Mouse (Mus musculus): ENCODE data around the gene Adcy4. TPM values are rescaled to one million over a fixed set of nuclear protein-coding genes. Genes with fewer than 3 reads are reported as not detected.

Gene Adcy4
- polyA plus RNA-seq, 1 experiment, result 0.38 TPM

DNA sequence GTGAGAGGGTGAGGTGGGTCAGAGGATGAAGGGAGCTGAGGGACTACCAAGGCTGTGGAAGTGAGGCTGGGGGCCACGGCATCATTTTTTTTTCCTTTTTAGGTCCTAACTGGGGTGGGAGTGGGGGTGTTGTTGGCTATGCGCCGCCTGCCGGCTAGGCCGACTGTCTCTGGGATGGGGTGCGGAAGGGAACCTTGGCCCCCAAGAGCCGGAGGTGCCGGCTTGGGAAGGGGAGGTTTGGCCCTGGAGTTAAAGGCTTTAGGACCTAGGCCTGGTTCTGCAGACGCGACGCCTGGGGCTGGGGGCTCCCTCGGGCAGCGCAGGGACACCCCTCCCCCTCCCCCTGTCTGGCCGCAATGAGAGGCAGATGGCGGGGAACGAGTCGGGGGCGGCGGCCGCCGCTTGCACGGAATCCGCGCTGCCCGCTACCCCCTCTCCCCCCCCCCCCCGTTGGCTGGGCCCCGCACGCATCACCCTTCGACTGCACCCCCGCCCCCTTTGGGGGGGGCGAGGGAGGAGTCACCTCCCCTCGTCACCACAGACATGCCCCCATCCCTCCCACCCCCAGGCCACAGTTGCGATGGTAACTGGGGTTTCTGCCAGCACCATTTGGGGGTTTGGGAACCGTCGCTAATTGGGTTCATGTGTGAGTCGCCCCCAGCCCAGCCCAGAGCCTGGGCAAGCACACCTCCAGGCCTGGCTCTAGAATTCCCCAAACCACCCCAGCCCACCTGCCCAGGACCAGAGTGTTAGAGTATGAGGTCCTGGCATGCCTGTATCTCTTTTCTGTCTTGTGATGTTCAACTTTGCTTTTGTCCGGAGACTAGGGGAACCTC, 41.5 kb upstream of the Adcy4 start:
- H3K36me3 ChIP-seq (ENCODE audit: control insufficient read depth, insufficient read depth, low read length), result no peaks in the 10 kb centered on the region
- peaks cover 5% of the 10 kb centered on the region for H3K27me3 ChIP-seq (ENCODE audit: control insufficient read depth, insufficient read depth, low read length)
- TF ChIP-seq POLR2A (IDR thresholded peaks at IDR 0.05; ENCODE audit: control insufficient read depth, low read depth, low read length) (no peak), CTCF (IDR thresholded peaks at IDR 0.05; ENCODE audit: control insufficient read depth, insufficient read depth, insufficient replicate concordance, low read depth, low read length) (no peak)
- peaks cover 35% of the 10 kb centered on the region for H3K4me1 ChIP-seq (ENCODE audit: control insufficient read depth, insufficient read depth, low read length)
- no peak overlapping the region for H3K27ac ChIP-seq (ENCODE audit: control insufficient read depth, insufficient read depth, low read depth, low read length)
- H3K4me3 ChIP-seq (ENCODE audit: control insufficient read depth, low read depth, low read length), result peak overlapping the region; percentile 64

DNA sequence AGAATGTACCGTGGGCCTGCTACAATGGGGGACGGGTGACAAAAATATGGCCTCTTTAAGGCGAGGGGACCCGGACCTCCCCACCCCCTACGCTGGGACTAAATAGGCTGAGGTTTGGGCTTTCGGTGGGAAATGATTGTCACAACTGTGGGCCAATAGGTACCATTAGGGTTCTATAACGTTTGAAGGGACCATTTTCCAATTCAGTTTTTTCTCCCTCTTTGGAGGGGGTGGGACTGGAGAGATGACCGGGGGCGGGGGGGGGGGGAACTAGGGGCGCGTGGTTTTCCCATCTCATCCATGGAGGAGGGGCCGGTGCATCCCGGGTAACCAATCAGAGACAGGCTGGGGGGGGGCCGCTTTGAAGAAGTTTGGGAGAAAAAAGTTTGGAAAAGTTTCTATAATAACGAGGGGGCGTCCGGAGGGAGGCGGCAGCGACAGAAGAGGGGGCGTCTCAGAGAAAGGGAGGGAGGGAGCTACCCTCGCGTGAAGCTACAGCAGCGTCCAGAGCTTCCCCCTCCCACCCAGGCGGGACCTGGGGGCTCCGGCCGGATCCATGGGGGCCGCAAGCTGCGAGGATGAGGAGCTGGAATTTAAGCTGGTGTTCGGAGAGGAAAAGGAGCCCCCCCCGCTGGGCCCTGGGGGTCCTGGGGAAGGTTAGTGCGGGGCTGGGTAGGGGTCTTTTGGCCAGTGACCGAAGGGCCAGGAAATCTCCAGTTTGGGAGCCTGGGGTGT, 40.8 kb upstream of the Adcy4 start:
- Histone ChIP-seq H3K4me3 (ENCODE audit: control insufficient read depth, low read depth, low read length) (peak overlapping the region; percentile 64), H3K36me3 (ENCODE audit: control insufficient read depth, insufficient read depth, low read length) (no peaks in the 10 kb centered on the region), H3K27ac (ENCODE audit: control insufficient read depth, insufficient read depth, low read depth, low read length) (no peak overlapping the region), H3K4me1 (ENCODE audit: control insufficient read depth, insufficient read depth, low read length) (peaks cover 31% of the 10 kb centered on the region), H3K27me3 (ENCODE audit: control insufficient read depth, insufficient read depth, low read length) (peaks cover 5% of the 10 kb centered on the region)
- no peak for TF ChIP-seq POLR2A (IDR thresholded peaks at IDR 0.05; ENCODE audit: control insufficient read depth, low read depth, low read length)
- TF ChIP-seq CTCF (IDR thresholded peaks at IDR 0.05; ENCODE audit: control insufficient read depth, insufficient read depth, insufficient replicate concordance, low read depth, low read length), result no peak

DNA sequence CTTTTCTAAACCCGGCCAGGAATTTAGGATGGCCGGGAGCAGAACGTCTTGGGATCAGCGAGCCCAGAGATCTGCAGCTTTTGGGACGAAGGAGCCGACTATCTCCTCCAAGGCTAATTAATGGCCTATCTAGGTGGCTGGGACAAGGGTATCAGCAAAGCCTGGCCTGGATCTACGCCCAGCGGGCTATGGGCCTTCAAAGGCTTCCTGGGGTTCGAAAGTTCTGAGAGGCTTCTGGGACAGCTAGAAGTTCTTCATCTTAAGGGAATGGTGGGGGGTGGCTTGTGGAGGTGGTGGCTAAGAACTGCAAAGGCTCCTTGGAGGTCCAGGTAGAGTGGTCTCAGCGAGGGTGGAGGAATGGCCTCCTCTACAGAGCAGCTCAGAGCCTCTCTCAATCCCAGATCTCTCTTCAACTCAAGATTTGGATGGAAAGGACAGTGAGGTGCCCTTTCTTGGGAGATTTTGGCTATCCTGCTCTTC, 40.1 kb upstream of the Adcy4 start:
- H3K27ac ChIP-seq (ENCODE audit: control insufficient read depth, insufficient read depth, low read depth, low read length), result no peak overlapping the region; the same call in 1 of the 2 replicates
- H3K4me1 ChIP-seq (ENCODE audit: control insufficient read depth, insufficient read depth, low read length), result peaks cover 31% of the 10 kb centered on the region
- TF ChIP-seq CTCF (IDR thresholded peaks at IDR 0.05; ENCODE audit: control insufficient read depth, insufficient read depth, insufficient replicate concordance, low read depth, low read length), result no peak
- no peak for TF ChIP-seq POLR2A (IDR thresholded peaks at IDR 0.05; ENCODE audit: control insufficient read depth, low read depth, low read length)
- peaks cover 5% of the 10 kb centered on the region for H3K27me3 ChIP-seq (ENCODE audit: control insufficient read depth, insufficient read depth, low read length)
- H3K36me3 ChIP-seq (ENCODE audit: control insufficient read depth, insufficient read depth, low read length), result no peaks in the 10 kb centered on the region
- H3K4me3 ChIP-seq (ENCODE audit: control insufficient read depth, low read depth, low read length), result peak overlapping the region; percentile 68

DNA sequence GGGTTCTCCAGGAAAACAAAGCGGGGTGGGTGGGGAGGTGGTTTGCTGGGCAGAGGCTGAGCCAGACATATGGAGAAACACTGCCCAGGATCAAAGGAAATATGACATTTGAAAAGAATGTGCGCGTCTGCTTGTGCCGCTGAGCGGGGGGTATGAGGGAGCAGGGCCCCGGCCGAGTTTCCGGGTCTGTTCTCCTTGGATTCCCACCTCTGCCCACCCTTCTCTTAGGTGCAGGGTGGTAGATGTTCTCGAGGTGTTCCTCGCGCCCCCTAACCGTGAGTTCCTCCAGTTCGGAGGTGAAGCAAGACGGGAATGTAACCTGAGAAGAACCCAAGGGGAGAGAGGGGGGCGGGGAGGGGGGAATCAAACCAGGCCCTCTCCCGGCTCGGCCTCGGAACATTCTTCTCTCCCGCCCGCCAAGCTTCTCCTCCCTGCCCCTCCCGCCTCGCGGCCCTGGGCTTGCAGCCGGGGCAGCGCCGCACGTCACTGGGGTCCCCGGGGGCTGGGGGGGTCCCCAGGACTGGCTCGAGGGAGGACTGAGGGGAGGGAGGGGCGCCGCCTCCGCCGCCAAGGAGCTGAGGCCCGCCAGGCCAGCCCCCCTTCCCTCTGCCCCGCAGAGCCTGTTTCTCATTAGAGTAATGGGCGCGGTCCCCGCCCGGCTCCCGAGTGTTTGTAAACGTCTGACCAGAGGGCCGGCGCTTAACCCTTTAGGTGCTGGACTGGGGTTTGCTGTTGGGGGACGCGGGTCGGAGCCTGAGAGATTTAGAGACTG, 39.3 kb upstream of the Adcy4 start, which contains the start of gene Nfatc4:
TSS of gene Nfatc4 (plus strand) at position 154 of the 772 bp plus-strand sequence.
- Histone ChIP-seq H3K36me3 (ENCODE audit: control insufficient read depth, insufficient read depth, low read length) (no peaks in the 10 kb centered on the region), H3K4me3 (ENCODE audit: control insufficient read depth, low read depth, low read length) (peak within 1 kb of the TSS; percentile 68), H3K4me1 (ENCODE audit: control insufficient read depth, insufficient read depth, low read length) (peaks cover 31% of the 10 kb centered on the region), H3K27ac (ENCODE audit: control insufficient read depth, insufficient read depth, low read depth, low read length) (peak within 1 kb of the TSS; percentile 56; the same call in 1 of the 2 replicates), H3K27me3 (ENCODE audit: control insufficient read depth, insufficient read depth, low read length) (peaks cover 5% of the 10 kb centered on the region)
- no peak for TF ChIP-seq POLR2A (IDR thresholded peaks at IDR 0.05; ENCODE audit: control insufficient read depth, low read depth, low read length)
- no peak for TF ChIP-seq CTCF (IDR thresholded peaks at IDR 0.05; ENCODE audit: control insufficient read depth, insufficient read depth, insufficient replicate concordance, low read depth, low read length)

DNA sequence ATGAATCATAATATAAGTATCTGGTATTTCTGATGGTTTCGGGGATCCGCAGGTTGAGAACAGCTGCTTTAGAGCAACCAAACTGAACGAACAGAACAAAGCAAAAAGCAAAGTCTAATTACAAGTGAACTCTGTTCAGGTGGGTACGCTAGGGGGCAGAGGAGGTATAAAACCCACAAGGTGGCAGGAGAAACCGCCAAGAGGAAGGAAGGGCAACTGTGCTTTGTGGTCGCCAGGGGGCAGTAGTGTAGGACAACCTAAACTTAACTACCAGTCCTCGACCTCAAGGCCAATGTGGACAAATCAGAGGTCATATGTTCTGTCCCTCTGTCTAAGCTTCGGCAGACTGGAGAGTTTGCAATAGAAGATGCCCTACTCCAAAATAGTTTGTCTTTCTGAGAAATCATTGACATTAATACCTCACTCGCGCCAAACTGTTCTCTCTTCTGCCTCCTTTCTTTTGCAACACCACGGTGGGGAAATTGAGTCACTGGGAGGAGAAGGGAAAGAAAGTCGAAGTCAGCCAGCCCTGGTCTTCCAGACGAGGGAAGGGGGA, 38.6 kb upstream of the Adcy4 start:
- Histone ChIP-seq H3K27me3 (ENCODE audit: control insufficient read depth, insufficient read depth, low read length) (peaks cover 5% of the 10 kb centered on the region), H3K27ac (ENCODE audit: control insufficient read depth, insufficient read depth, low read depth, low read length) (no peak overlapping the region), H3K36me3 (ENCODE audit: control insufficient read depth, insufficient read depth, low read length) (no peaks in the 10 kb centered on the region), H3K4me3 (ENCODE audit: control insufficient read depth, low read depth, low read length) (no peak overlapping the region; the same call in 1 of the 2 replicates), H3K4me1 (ENCODE audit: control insufficient read depth, insufficient read depth, low read length) (peaks cover 31% of the 10 kb centered on the region)
- TF ChIP-seq POLR2A (IDR thresholded peaks at IDR 0.05; ENCODE audit: control insufficient read depth, low read depth, low read length) (no peak), CTCF (IDR thresholded peaks at IDR 0.05; ENCODE audit: control insufficient read depth, insufficient read depth, insufficient replicate concordance, low read depth, low read length) (peak; percentile 91; the same call in 1 of the 2 replicates)

DNA sequence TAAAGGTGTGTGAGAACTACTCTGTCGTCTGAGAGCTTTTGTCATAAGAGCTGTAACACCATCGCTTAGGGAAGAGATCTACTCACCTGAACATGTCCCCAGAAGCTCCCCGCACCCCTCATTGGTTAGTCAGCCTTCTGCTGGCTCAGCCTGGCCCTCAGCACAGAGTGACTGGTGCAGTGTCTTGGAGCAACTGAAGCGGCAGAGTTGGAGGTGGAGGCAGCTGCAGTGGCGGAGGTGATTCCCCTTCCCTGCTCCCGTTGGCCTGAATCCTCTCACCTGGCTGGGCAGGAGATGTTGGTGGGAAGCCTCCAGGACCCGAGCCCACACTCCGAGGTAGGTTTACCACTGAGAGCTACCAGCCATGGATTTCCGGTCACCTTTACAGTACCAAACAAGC, 36.7 kb upstream of the Adcy4 start:
- TF ChIP-seq POLR2A (IDR thresholded peaks at IDR 0.05; ENCODE audit: control insufficient read depth, low read depth, low read length) (no peak), CTCF (IDR thresholded peaks at IDR 0.05; ENCODE audit: control insufficient read depth, insufficient read depth, insufficient replicate concordance, low read depth, low read length) (no peak)
- Histone ChIP-seq H3K36me3 (ENCODE audit: control insufficient read depth, insufficient read depth, low read length) (no peaks in the 10 kb centered on the region), H3K27ac (ENCODE audit: control insufficient read depth, insufficient read depth, low read depth, low read length) (no peak overlapping the region), H3K4me3 (ENCODE audit: control insufficient read depth, low read depth, low read length) (no peak overlapping the region), H3K27me3 (ENCODE audit: control insufficient read depth, insufficient read depth, low read length) (peaks cover 5% of the 10 kb centered on the region), H3K4me1 (ENCODE audit: control insufficient read depth, insufficient read depth, low read length) (peaks cover 26% of the 10 kb centered on the region)

All from testis, adult 2 months (tissue).